Mouse (Mus musculus): ENCODE results near the gene 1700074P13Rik.
"Not testable (repeated sequence)": the region's sequence is repeated elsewhere in the genome, so short reads cannot be mapped to it uniquely, and the experiment has no call there.

Gene 1700074P13Rik

GRCm38 (mm10) chr6:40940457-40940856, at the start of gene 1700074P13Rik:
1700074P13Rik (minus strand) TSS chr6:40940557.
- DNase-seq (ENCODE audit: low spot score): no peak

GRCm38 (mm10) chr6:40964454-40964853, 24.1 kb upstream of the 1700074P13Rik start, which contains the start of gene 1810009J06Rik:
1810009J06Rik (plus strand) TSS chr6:40964754.
- DNase-seq (ENCODE audit: low spot score): not testable (repeated sequence)

- no peak for DNase-seq (ENCODE audit: low spot score)
Observed at GRCm38 (mm10) chr6:40953716-40954115, 13.4 kb upstream of the 1700074P13Rik start.

- no peak for DNase-seq (ENCODE audit: low spot score)
Observed at GRCm38 (mm10) chr6:40951770-40952169, 11.4 kb upstream of the 1700074P13Rik start, which contains the start of gene Gm4744. Gm4744 (minus strand) TSS chr6:40951870.

- no peak for DNase-seq (ENCODE audit: low spot score)
Observed at GRCm38 (mm10) chr6:40919954-40920353, 20.4 kb downstream of the 1700074P13Rik start.

GRCm38 (mm10) chr6:40900287-40900686, 40.1 kb downstream of the 1700074P13Rik start, which contains the start of gene Prss58:
Prss58 (minus strand) TSS chr6:40900387.
- DNase-seq (ENCODE audit: low spot score): no peak

GRCm38 (mm10) chr6:40894716-40895115, 45.6 kb downstream of the 1700074P13Rik start:
- DNase-seq (ENCODE audit: low spot score): no peak

GRCm38 (mm10) chr6:40893577-40893976, 46.8 kb downstream of the 1700074P13Rik start:
- no peak for DNase-seq (ENCODE audit: low spot score)

GRCm38 (mm10) chr6:40891754-40892153, 48.6 kb downstream of the 1700074P13Rik start:
- DNase-seq (ENCODE audit: low spot score): no peak

- DNase-seq (ENCODE audit: low spot score): no peak
Observed at GRCm38 (mm10) chr6:40890973-40891372, 49.4 kb downstream of the 1700074P13Rik start.

GRCm38 (mm10) chr6:40887394-40887793, 53.0 kb downstream of the 1700074P13Rik start, which contains the start of gene Moxd2:
Moxd2 (minus strand) TSS chr6:40887494.
- no peak for DNase-seq (ENCODE audit: low spot score)
